Mouse (Mus musculus) CH12.LX (cell line): ENCODE results near the gene Lrriq4. TPM values are rescaled to one million over a fixed set of nuclear protein-coding genes. Genes with fewer than 3 reads are reported as not detected.

Experiments
- DNase-seq: peaks from one replicate; pipeline ENCODE4 v3.0.0-alpha.2; 2013; ENCODE audit errors: extremely low read depth
- H3K27ac ChIP-seq: 2 replicates; pipeline ENCODE4 v1.5.1; 2012; ENCODE audit warnings: low read depth, mild to moderate bottlenecking, control low read depth, moderate library complexity; ENCODE audit not compliant: insufficient read depth
- H3K27me3 ChIP-seq: replicated peaks from 2 replicates; pipeline ENCODE3; 2012; ENCODE audit warnings: inconsistent platforms
- H3K36me3 ChIP-seq, 2 experiments: replicated peaks in 1 of 2; 2 replicates each; pipeline versions ENCODE3 to v1.6.1; 2012; ENCODE audit warnings: inconsistent platforms in 1 of 2, low read length in 1 of 2, mild to moderate bottlenecking in 1 of 2, mixed read lengths in 1 of 2, moderate library complexity in 1 of 2; ENCODE audit not compliant: control insufficient read depth in 1 of 2, insufficient read depth in 1 of 2
- H3K4me1 ChIP-seq, 2 experiments: 2 replicates each; pipeline ENCODE4 v1.6.1; 2012; ENCODE audit warnings: inconsistent platforms in 1 of 2, moderate library complexity in 1 of 2; ENCODE audit not compliant: insufficient read depth in 2 of 2, control insufficient read depth in 1 of 2
- H3K4me2 ChIP-seq: 2 replicates; pipeline ENCODE4 v1.6.1; 2012; ENCODE audit warnings: low read depth, mild to moderate bottlenecking, control low read depth; ENCODE audit not compliant: poor library complexity, insufficient read depth, severe bottlenecking
- H3K4me3 ChIP-seq, 3 experiments: fragments of 150-350 bp in 1 of 3; sonication (generic) in 1 of 3; replicated peaks in 1 of 3; 2 replicates each; pipeline versions ENCODE3 to v1.5.1; 2011 to 2012; ENCODE audit warnings: low read depth in 2 of 3, low read length in 2 of 3, mild to moderate bottlenecking in 2 of 3, moderate library complexity in 2 of 3, control low read depth in 1 of 3, improper control_type of control experiment in 1 of 3, inconsistent platforms in 1 of 3, mixed read lengths in 1 of 3; ENCODE audit not compliant: poor library complexity in 1 of 3
- H3K79me2 ChIP-seq: replicated peaks from 2 replicates; pipeline ENCODE4 v1.6.1; 2012; ENCODE audit warnings: mild to moderate bottlenecking, moderate library complexity; ENCODE audit not compliant: control insufficient read depth, poor library complexity, insufficient read depth, severe bottlenecking; ENCODE audit errors: extremely low read depth
- H3K9ac ChIP-seq: 2 replicates; pipeline ENCODE4 v1.6.1; 2012; ENCODE audit warnings: low read depth, mild to moderate bottlenecking, control low read depth, moderate library complexity; ENCODE audit not compliant: insufficient read depth
- H3K9me3 ChIP-seq: replicated peaks from 2 replicates; pipeline ENCODE3; 2012; ENCODE audit warnings: low read length, inconsistent platforms, mixed read lengths
- CHD1 ChIP-seq: IDR thresholded peaks from 2 replicates; pipeline ENCODE4 v1.6.1; 2012; ENCODE audit warnings: low read depth, low read length, improper control_type of control experiment, inconsistent platforms
- CTCF ChIP-seq, 2 experiments: IDR thresholded peaks in 1 of 2; conservative IDR thresholded peaks in 1 of 2; 2 replicates each; pipeline ENCODE4 v1.5.1; 2011 to 2012; ENCODE audit warnings: low read depth in 2 of 2, low read length in 2 of 2, improper control_type of control experiment in 1 of 2, inconsistent platforms in 1 of 2, mild to moderate bottlenecking in 1 of 2, moderate library complexity in 1 of 2
- GABPA ChIP-seq: IDR thresholded peaks from 2 replicates; pipeline ENCODE4 v1.6.1; 2012; ENCODE audit warnings: low read depth, low read length, improper control_type of control experiment, inconsistent platforms; ENCODE audit not compliant: insufficient replicate concordance
- HCFC1 ChIP-seq: IDR thresholded peaks from 2 replicates; pipeline ENCODE4 v1.6.1; 2012; ENCODE audit warnings: low read depth, mild to moderate bottlenecking, inconsistent platforms, low read length, improper control_type of control experiment
- JUND ChIP-seq: conservative IDR thresholded peaks from 2 replicates; pipeline ENCODE4 v1.6.1; 2011; ENCODE audit warnings: low read depth, low read length, improper control_type of control experiment
- KAT2A ChIP-seq: IDR thresholded peaks from 2 replicates; pipeline ENCODE4 v1.6.1; 2012; ENCODE audit warnings: low read length, improper control_type of control experiment, inconsistent platforms; ENCODE audit not compliant: insufficient replicate concordance
- MAZ ChIP-seq: IDR thresholded peaks from 2 replicates; pipeline ENCODE4 v1.6.1; 2012; ENCODE audit warnings: low read depth, mild to moderate bottlenecking, inconsistent platforms, low read length, improper control_type of control experiment, moderate library complexity
- MXI1 ChIP-seq: IDR thresholded peaks from 2 replicates; pipeline ENCODE4 v1.6.1; 2011; ENCODE audit warnings: mild to moderate bottlenecking, low read depth, low read length, improper control_type of control experiment
- MYC ChIP-seq: IDR thresholded peaks from 2 replicates; pipeline ENCODE4 v1.6.1; 2011; ENCODE audit warnings: low read depth, mild to moderate bottlenecking, improper control_type of control experiment, low read length
- NRF1 ChIP-seq: IDR thresholded peaks from 2 replicates; pipeline ENCODE4 v1.6.1; 2014; ENCODE audit warnings: low read depth, mild to moderate bottlenecking, inconsistent platforms, low read length, improper control_type of control experiment, moderate library complexity
- PAX5 ChIP-seq: IDR thresholded peaks from 2 replicates; pipeline ENCODE4 v1.6.1; 2012; ENCODE audit warnings: low read length, inconsistent platforms, mixed read lengths
- POLR2AphosphoS2 ChIP-seq: IDR thresholded peaks from 2 replicates; pipeline ENCODE4 v1.6.1; 2011; ENCODE audit warnings: low read depth, low read length, improper control_type of control experiment
- RAD21 ChIP-seq: IDR thresholded peaks from 2 replicates; pipeline ENCODE4 v1.6.1; 2011; ENCODE audit warnings: low read depth, mild to moderate bottlenecking, low read length, improper control_type of control experiment, moderate library complexity
- RCOR1 ChIP-seq: conservative IDR thresholded peaks from 2 replicates; pipeline ENCODE4 v1.6.1; 2012; ENCODE audit warnings: low read depth, mild to moderate bottlenecking, inconsistent platforms, low read length, improper control_type of control experiment
- SIN3A ChIP-seq: IDR thresholded peaks from 2 replicates; pipeline ENCODE4 v1.6.1; 2012; ENCODE audit warnings: low read length, improper control_type of control experiment, inconsistent platforms
- SMC3 ChIP-seq: IDR thresholded peaks from 2 replicates; pipeline ENCODE4 v1.6.1; 2011; ENCODE audit warnings: low read depth, low read length, improper control_type of control experiment
- TBP ChIP-seq: conservative IDR thresholded peaks from 2 replicates; pipeline ENCODE4 v1.6.1; 2011; ENCODE audit warnings: low read depth, low read length, improper control_type of control experiment
- TCF12 ChIP-seq: IDR thresholded peaks from 2 replicates; pipeline ENCODE4 v1.6.1; 2014; ENCODE audit warnings: low read depth, mild to moderate bottlenecking, inconsistent platforms, low read length, improper control_type of control experiment
- USF1 ChIP-seq: IDR thresholded peaks from 2 replicates; pipeline ENCODE4 v1.6.1; 2014; ENCODE audit warnings: low read depth, mild to moderate bottlenecking, inconsistent platforms, low read length, improper control_type of control experiment
- USF2 ChIP-seq: conservative IDR thresholded peaks from 2 replicates; pipeline ENCODE4 v1.6.1; 2011; ENCODE audit warnings: low read depth, low read length, improper control_type of control experiment
- ZMIZ1 ChIP-seq: IDR thresholded peaks from 2 replicates; pipeline ENCODE4 v1.6.1; 2012; ENCODE audit warnings: low read depth, mild to moderate bottlenecking, inconsistent platforms, low read length, improper control_type of control experiment
- ZNF384 ChIP-seq: IDR thresholded peaks from 2 replicates; pipeline ENCODE4 v1.6.1; 2012; ENCODE audit warnings: low read depth, low read length, improper control_type of control experiment, inconsistent platforms
- dilution Hi-C: fragments of 300-500 bp; cut with MboI; formaldehyde crosslinking; loops from 2 replicates; pipeline ENCODE4 v1.14.3; 2020; ENCODE audit warnings: low sequenced_read_pairs; ENCODE audit not compliant: extremely low pct_unique_long_range_greater_than_20kb, extremely low pct_ligation_motif_present
- in situ Hi-C: fragments of 300-500 bp; cut with MboI; formaldehyde crosslinking; loops from 3 replicates; pipeline ENCODE4 v1.14.3; 2019; ENCODE audit warnings: low sequenced_read_pairs, low pct_ligation_motif_present, low pct_unique_long_range_greater_than_20kb, mixed read lengths
- polyA plus RNA-seq: library from polyadenylated mRNA; unstranded; fragments of >175 nt; gene quantifications from 2 replicates; pipeline ENCODE4 v1.2.1, GENCODE M21; 2012; ENCODE audit warnings: low read depth; ENCODE audit not compliant: insufficient read length
- total RNA-seq, 2 experiments: library from RNA; depleted of rRNA; stranded (reverse); fragments of 300-350 nt in 1 of 2; fragments of >200 nt in 1 of 2; gene quantifications; 2 replicates each; pipeline ENCODE4 v1.2.3; 2012 to 2014

The Lrriq4 gene
- total and polyA plus RNA-seq, 3 experiments = not detected

DNA sequence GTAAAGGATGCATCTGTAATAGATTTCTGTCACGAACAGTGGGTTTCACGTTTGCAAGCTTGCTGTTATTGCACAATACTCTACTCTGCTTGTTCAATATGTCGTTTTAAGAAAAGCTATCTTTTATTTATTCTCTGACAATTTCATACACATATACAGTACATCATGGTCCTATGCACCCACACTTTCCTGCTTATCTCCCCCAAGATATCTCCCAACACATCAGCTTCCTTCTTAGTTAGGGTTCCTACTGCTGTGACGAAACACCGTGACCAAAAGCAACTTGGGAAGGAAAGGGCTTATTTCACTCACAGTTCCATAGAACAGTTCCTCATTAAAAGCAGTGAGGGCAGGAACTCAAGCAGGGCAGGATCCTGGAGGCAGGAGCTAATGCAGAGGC lies 11.6 kb downstream of the Lrriq4 start:
- H3K4me3 ChIP-seq = no peak overlapping the region
- in situ Hi-C loops = no loop called here
- DNase-seq = no peak
- no peaks in the 10 kb centered on the region for H3K9me3 ChIP-seq
- H3K4me1 ChIP-seq = no peaks in the 10 kb centered on the region
- H3K27ac ChIP-seq = no peak overlapping the region
- H3K27me3 ChIP-seq = no peaks in the 10 kb centered on the region
- no peaks in the 10 kb centered on the region for H3K79me2 ChIP-seq
- H3K36me3 ChIP-seq = no peaks in the 10 kb centered on the region
- no peak overlapping the region for H3K4me2 ChIP-seq
- no peak for TF ChIP-seq POLR2AphosphoS2
- TF ChIP-seq USF1 = no peak
- no peak for TF ChIP-seq MYC
- no peak for TF ChIP-seq JUND
- no peak for TF ChIP-seq KAT2A
- no peak for TF ChIP-seq RCOR1
- no peak for TF ChIP-seq USF2
- TF ChIP-seq CTCF (conservative IDR thresholded peaks at IDR 0.05 in 1 of 2, IDR thresholded peaks at IDR 0.05 in 1 of 2; ENCODE audit: low read depth in 2 of 2, low read length in 2 of 2) = no peak
- no peak for TF ChIP-seq GABPA
- no peak for TF ChIP-seq NRF1
- TF ChIP-seq PAX5 = no peak
- TF ChIP-seq SIN3A = no peak
- TF ChIP-seq ZNF384 = no peak
- TF ChIP-seq ZMIZ1 = no peak
- TF ChIP-seq TCF12 = no peak
- TF ChIP-seq HCFC1 = no peak
- no peak for TF ChIP-seq MAZ
- no peak for TF ChIP-seq RAD21
- no peak for TF ChIP-seq CHD1
- TF ChIP-seq SMC3 = no peak
- dilution Hi-C loops = no loop called here
- H3K9ac ChIP-seq = no peak overlapping the region

- Histone ChIP-seq H3K9ac (no peak overlapping the region), H3K79me2 (no peaks in the 10 kb centered on the region), H3K36me3 (no peaks in the 10 kb centered on the region), H3K27ac (no peak overlapping the region), H3K4me1 (no peaks in the 10 kb centered on the region), H3K4me3 (no peak overlapping the region), H3K9me3 (no peaks in the 10 kb centered on the region), H3K4me2 (no peak overlapping the region), H3K27me3 (no peaks in the 10 kb centered on the region)
- TF ChIP-seq GABPA (no peak), TBP (no peak), MXI1 (no peak)
- DNase-seq = no peak
- dilution Hi-C loops (no loop called here), in situ Hi-C loops (no loop called here)
These were observed 14.2 kb downstream of the Lrriq4 start for GRCm38 (mm10) chr3:30658486-30658885.
